Mouse (Mus musculus) lung, embryonic 14.5 days (tissue): Measurements from ENCODE around the gene Ifna12. TPM values are rescaled to one million over a fixed set of nuclear protein-coding genes. Genes with fewer than 3 reads are reported as not detected.
"Not testable (repeated sequence)": the region's sequence is repeated elsewhere in the genome, so short reads cannot be mapped to it uniquely, and the experiment has no call there.

Experiments used
- ATAC-seq: fragments of 200-750 bp; cut with Nextera tagmentation; 2 replicates; pipeline ENCODE4 v1.8.0; 2017; ENCODE audit warnings: mild to moderate bottlenecking, moderate TSS enrichment, moderate library complexity; ENCODE audit not compliant: insufficient read depth
- DNase-seq: peaks from one replicate; pipeline ENCODE4 v3.0.0-alpha.2; 2015
- H3K27ac ChIP-seq: fragments of 300-500 bp; sonication (generic); 2 replicates; pipeline ENCODE4 v1.5.1; 2014; ENCODE audit warnings: low read depth, mild to moderate bottlenecking, moderate library complexity
- H3K27me3 ChIP-seq: fragments of 300-500 bp; sonication (generic); 2 replicates; pipeline ENCODE4 v1.6.1; 2014; ENCODE audit warnings: low read length, control low read depth; ENCODE audit not compliant: insufficient read depth
- H3K36me3 ChIP-seq: fragments of 300-500 bp; sonication (generic); 2 replicates; pipeline ENCODE4 v1.6.1; 2014; ENCODE audit warnings: control low read depth; ENCODE audit not compliant: insufficient read depth
- H3K4me1 ChIP-seq: fragments of 300-500 bp; sonication (generic); 2 replicates; pipeline ENCODE4 v1.6.1; 2014; ENCODE audit warnings: antibody characterized with exemption, control low read depth; ENCODE audit not compliant: insufficient read depth
- H3K4me2 ChIP-seq: fragments of 300-500 bp; sonication (generic); 2 replicates; pipeline ENCODE4 v1.6.1; 2014; ENCODE audit warnings: mild to moderate bottlenecking
- H3K4me3 ChIP-seq: fragments of 300-500 bp; sonication (generic); 2 replicates; pipeline ENCODE4 v1.5.1; 2014; ENCODE audit warnings: low read depth, low read length
- H3K9ac ChIP-seq: fragments of 300-500 bp; sonication (generic); 2 replicates; pipeline ENCODE4 v1.6.1; 2014
- H3K9me3 ChIP-seq: fragments of 300-500 bp; sonication (generic); 2 replicates; pipeline ENCODE4 v1.6.1; 2016; ENCODE audit warnings: low read depth, low read length, control low read depth
- CTCF ChIP-seq: IDR thresholded peaks from 2 replicates; pipeline ENCODE4 v1.5.1; 2016; ENCODE audit warnings: antibody characterized with exemption, low read depth
- WGBS: fragments of 180-500 bp; shearing (Covaris S2); extraction: QIAGEN DNeasy Blood & Tissue Kit; methylation state at CpG from one replicate; pipeline ENCODE4 v1.1.7; 2014; 5-methylcytosine and 5-hydroxymethylcytosine counted together
- polyA plus RNA-seq: library from polyadenylated mRNA; unstranded; fragments of >200 nt; fragmentation: Nextera tagmentation; extraction: Ambion mirVana; gene quantifications from 2 replicates; pipeline ENCODE4 v1.2.1, GENCODE M21; 2014

The Ifna12 gene
- polyA plus RNA-seq, 1 experiment from 2014 or later: not detected

- Histone ChIP-seq H3K9ac (no peak within 1 kb of the TSS), H3K4me1 (no peaks in the 10 kb centered on the region), H3K4me2 (no peak within 1 kb of the TSS), H3K36me3 (no peaks in the 10 kb centered on the region), H3K27me3 (no peaks in the 10 kb centered on the region), H3K9me3 (no peaks in the 10 kb centered on the region), H3K4me3 (no peak within 1 kb of the TSS), H3K27ac (no peak within 1 kb of the TSS)
- no peak for ATAC-seq
- 75% methylated on average over 1 of the region's 1 CpGs for WGBS
- TF ChIP-seq CTCF: no peak
- no peak for DNase-seq
These were observed 31.5 kb downstream of the Ifna12 start, which contains the start of gene Ifna14 for GRCm38 (mm10) chr4:88571698-88572097. TSS of gene Ifna14 (minus strand) at chr4:88571798.

GRCm38 (mm10) chr4:88561791-88562190 is 41.4 kb downstream of the Ifna12 start:
- Histone ChIP-seq H3K9me3 (no peaks in the 10 kb centered on the region), H3K4me3 (no peak overlapping the region), H3K4me1 (no peaks in the 10 kb centered on the region), H3K27me3 (no peaks in the 10 kb centered on the region), H3K36me3 (no peaks in the 10 kb centered on the region), H3K4me2 (no peak overlapping the region), H3K9ac (no peak overlapping the region), H3K27ac (no peak overlapping the region)
- TF ChIP-seq CTCF: no peak
- ATAC-seq (no peak), DNase-seq (no peak)
- 89% methylated on average over 1 of the region's 1 CpGs for WGBS

GRCm38 (mm10) chr4:88558145-88558544 is 45.0 kb downstream of the Ifna12 start, which contains the start of gene Ifna15:
TSS of gene Ifna15 (minus strand) at chr4:88558245.
- not testable (repeated sequence) for H3K36me3 ChIP-seq, H3K27ac ChIP-seq, H3K4me2 ChIP-seq, DNase-seq, H3K9ac ChIP-seq, H3K27me3 ChIP-seq, H3K4me3 ChIP-seq, H3K9me3 ChIP-seq, H3K4me1 ChIP-seq, ATAC-seq

Other genes starting within 250 kb of the Ifna12 start
- 9.3 and 9.9 TPM in 2 replicates for gene Hacd4, start 164.4 kb downstream of the Ifna12 start, polyA plus RNA-seq
- gene Ifnb1, start 80.6 kb downstream of the Ifna12 start, polyA plus RNA-seq: not detected in 2 replicates
- gene Ifna15, start 45.1 kb downstream of the Ifna12 start, polyA plus RNA-seq: not detected in 2 replicates
- gene Ifna14, start 31.6 kb downstream of the Ifna12 start, polyA plus RNA-seq: not detected in 2 replicates
- gene Ifna9, start 11.0 kb downstream of the Ifna12 start, polyA plus RNA-seq: not detected in 2 replicates
- gene C87499, start 31.0 kb upstream of the Ifna12 start, polyA plus RNA-seq: not detected in 2 replicates
- gene Ifna13, start 41.1 kb upstream of the Ifna12 start, polyA plus RNA-seq: not detected in 2 replicates
- not detected in 2 replicates for gene Ifna16, start 73.5 kb upstream of the Ifna12 start, polyA plus RNA-seq
- gene Ifna2, start 80.5 kb upstream of the Ifna12 start, polyA plus RNA-seq: not detected in 2 replicates
- not detected in 2 replicates for gene Ifnab, start 88.0 kb upstream of the Ifna12 start, polyA plus RNA-seq
- gene Gm26566, start 118.4 kb upstream of the Ifna12 start, polyA plus RNA-seq: 1.1 TPM in 2 replicates
- 117 TPM in 2 replicates for gene Klhl9, start 119.1 kb upstream of the Ifna12 start, polyA plus RNA-seq
- gene Gm13271, start 151.5 kb upstream of the Ifna12 start, polyA plus RNA-seq: not detected in 2 replicates
- 0.27 and 0.33 TPM in 2 replicates for gene Gm13283, start 156.7 kb upstream of the Ifna12 start, polyA plus RNA-seq
- gene Gm13290, start 170.5 kb upstream of the Ifna12 start, polyA plus RNA-seq: 0.60 TPM in 1 of 2 replicates, not detected in the other
- gene Gm13289, start 173.5 kb upstream of the Ifna12 start, polyA plus RNA-seq: not detected in 2 replicates
- gene Gm13272, start 176.5 kb upstream of the Ifna12 start, polyA plus RNA-seq: not detected in 2 replicates
- gene Ifnz, start 178.8 kb upstream of the Ifna12 start, polyA plus RNA-seq: 0.14 and 0.26 TPM in 2 replicates
- not detected in 2 replicates for gene Gm13276, start 182.3 kb upstream of the Ifna12 start, polyA plus RNA-seq
- not detected in 2 replicates for gene Gm13277, start 185.3 kb upstream of the Ifna12 start, polyA plus RNA-seq
- not detected in 2 replicates for gene Gm13278, start 188.2 kb upstream of the Ifna12 start, polyA plus RNA-seq
- not detected in 2 replicates for gene Gm13275, start 191.1 kb upstream of the Ifna12 start, polyA plus RNA-seq
- gene Gm13279, start 194.0 kb upstream of the Ifna12 start, polyA plus RNA-seq: not detected in 2 replicates
- 1.2 and 1.7 TPM in 2 replicates for gene Gm13285, start 196.3 kb upstream of the Ifna12 start, polyA plus RNA-seq
- not detected in 2 replicates for gene Gm13287, start 199.9 kb upstream of the Ifna12 start, polyA plus RNA-seq
- 0.09 TPM in 1 of 2 replicates, not detected in the other for gene Gm13288, start 202.2 kb upstream of the Ifna12 start, polyA plus RNA-seq
- not detected in 2 replicates for gene Ifna7, start 212.9 kb upstream of the Ifna12 start, polyA plus RNA-seq
- gene Ifna11, start 216.6 kb upstream of the Ifna12 start, polyA plus RNA-seq: not detected in 2 replicates
- gene Ifna6, start 224.0 kb upstream of the Ifna12 start, polyA plus RNA-seq: not detected in 2 replicates
- not detected in 2 replicates for gene Ifna5, start 232.1 kb upstream of the Ifna12 start, polyA plus RNA-seq
- not detected in 2 replicates for gene Ifna4, start 238.5 kb upstream of the Ifna12 start, polyA plus RNA-seq
- not detected in 2 replicates for gene Ifna1, start 246.7 kb upstream of the Ifna12 start, polyA plus RNA-seq